Mouse (Mus musculus) frontal cortex, postnatal 25 days (tissue): ENCODE results near the gene Cryzl1.
A peak's percentile ranks its signal among the peaks of the same experiment; 100 is the strongest.

Experiments
- DNase-seq, 2 experiments: peaks; one replicate each; pipeline ENCODE4 v3.0.0; 2022; ENCODE audit warnings: low spot score in 2 of 2

Gene Cryzl1

GRCm38 (mm10) chr16:91688619-91689334 is 40.0 kb downstream of the Cryzl1 start, which contains the start of gene Donson:
Gene Donson, minus strand, starts transcription at chr16:91688770.
- peak; percentile 75 to 88 for DNase-seq

GRCm38 (mm10) chr16:91688023-91688618 is 40.7 kb downstream of the Cryzl1 start:
- no peak for DNase-seq

- DNase-seq = no peak
These were observed 42.4 kb downstream of the Cryzl1 start for GRCm38 (mm10) chr16:91686369-91686768.

DNA sequence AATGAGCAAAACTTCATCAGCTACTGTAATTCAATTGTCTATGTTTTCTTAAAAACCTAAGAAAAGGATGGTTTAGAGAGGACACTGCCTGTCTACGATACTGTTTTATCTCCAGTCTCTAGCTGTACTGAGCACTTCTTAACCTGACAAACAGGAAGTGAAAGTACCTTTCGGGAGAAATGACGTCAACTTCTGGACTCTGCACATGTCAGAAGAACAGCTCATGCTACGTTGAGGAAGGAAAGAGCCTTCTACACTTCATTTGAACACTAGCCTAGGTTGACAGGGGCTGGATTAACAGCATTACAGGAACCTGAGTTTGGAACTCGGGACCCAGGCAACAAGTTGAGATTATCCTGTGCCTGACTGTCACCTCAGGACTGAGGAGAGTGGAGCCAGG is 43.2 kb downstream of the Cryzl1 start:
- no peak for DNase-seq

DNA sequence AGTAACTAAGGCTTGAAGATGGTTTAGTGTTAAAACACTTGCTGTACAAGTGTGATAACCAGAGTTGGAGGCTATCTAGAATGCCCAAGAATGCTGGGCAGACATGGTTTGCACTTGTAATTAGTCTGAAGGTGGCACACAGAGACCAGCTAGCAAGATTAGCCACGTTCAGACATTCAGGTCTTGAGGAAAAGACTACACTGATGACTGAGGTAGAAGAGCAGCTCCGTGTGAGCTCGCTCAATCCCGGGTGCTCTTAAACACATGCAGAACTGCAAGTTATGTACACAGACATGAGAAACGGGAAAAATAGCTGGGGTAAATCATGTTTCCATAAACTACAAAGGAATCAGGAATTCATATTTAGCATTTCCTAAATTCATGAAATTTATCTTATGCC is 48.1 kb downstream of the Cryzl1 start:
- DNase-seq = no peak

- no peak for DNase-seq
These were observed 50.4 kb downstream of the Cryzl1 start for GRCm38 (mm10) chr16:91678147-91678911.

DNA sequence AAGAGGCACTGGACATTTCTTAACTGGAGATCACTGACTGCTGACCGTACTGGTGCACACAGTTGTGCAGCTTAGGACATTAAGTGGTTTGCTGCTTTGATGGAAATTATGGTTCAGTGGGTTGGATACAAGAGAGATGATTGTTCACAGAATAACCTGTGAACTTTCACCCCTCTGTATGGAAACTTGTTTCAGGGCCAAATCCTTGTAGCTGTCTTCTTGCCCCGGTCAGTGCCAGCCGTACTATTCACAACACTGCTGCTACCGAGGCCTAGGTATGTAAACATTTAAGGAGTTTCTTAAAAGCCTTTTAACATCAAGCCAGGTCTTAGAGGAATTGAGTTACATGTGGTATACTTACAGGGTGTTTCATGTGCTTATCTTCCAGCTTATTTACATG is 54.3 kb downstream of the Cryzl1 start:
- DNase-seq = no peak

- no peak for DNase-seq
These were observed 65.0 kb downstream of the Cryzl1 start for GRCm38 (mm10) chr16:91663795-91664194.

DNA sequence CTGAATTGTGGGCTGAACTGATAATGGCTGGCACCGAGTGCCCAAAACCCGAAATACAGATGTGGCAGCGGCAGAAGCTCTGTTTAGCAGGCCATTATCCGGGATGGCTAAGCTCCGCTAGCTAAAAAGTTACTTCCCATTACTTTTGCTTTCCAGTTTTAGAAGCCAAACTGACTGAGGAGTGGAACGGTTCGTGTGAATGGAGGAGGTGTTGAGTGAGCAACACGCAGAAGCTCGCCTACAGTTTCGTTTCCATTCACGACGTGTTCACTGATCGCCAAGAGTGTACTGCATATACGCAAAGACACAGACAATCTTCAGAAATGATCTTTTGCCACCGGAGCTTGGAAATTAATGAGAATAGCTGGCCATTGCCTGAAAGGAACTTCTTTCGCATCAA is 66.4 kb downstream of the Cryzl1 start:
- DNase-seq = no peak

GRCm38 (mm10) chr16:91661397-91661796 is 67.4 kb downstream of the Cryzl1 start:
- DNase-seq = no peak

DNA sequence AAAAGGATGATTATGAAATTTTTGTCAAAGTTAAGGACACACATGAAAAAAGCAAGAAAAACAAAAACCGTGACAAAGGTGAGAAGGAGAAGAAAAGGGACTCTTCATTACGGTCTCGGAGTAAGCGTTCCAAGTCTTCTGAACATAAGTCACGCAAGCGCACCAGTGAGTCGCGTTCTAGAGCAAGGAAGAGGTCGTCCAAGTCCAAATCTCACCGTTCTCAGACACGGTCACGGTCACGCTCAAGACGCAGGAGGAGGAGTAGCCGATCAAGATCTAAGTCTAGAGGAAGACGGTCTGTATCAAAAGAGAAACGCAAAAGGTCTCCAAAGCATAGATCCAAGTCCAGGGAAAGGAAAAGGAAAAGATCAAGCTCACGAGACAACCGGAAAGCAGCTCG is 69.0 kb downstream of the Cryzl1 start:
- no peak for DNase-seq

DNA sequence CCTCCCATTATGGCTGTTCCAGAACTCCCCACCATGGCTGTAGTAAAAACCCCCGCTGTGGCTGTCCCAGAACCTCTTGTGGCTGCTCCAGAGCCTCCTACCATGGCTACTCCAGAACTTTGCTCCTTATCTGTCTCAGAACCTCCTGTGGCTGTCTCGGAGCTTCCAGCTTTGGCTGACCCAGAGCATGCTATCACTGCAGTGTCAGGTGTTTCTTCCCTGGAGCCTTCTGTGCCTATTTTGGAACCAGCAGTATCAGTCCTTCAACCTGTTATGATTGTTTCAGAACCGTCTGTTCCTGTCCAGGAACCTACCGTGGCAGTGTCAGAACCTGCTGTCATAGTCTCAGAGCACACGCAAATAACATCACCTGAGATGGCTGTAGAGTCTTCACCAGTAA is 70.3 kb downstream of the Cryzl1 start:
- no peak for DNase-seq

DNA sequence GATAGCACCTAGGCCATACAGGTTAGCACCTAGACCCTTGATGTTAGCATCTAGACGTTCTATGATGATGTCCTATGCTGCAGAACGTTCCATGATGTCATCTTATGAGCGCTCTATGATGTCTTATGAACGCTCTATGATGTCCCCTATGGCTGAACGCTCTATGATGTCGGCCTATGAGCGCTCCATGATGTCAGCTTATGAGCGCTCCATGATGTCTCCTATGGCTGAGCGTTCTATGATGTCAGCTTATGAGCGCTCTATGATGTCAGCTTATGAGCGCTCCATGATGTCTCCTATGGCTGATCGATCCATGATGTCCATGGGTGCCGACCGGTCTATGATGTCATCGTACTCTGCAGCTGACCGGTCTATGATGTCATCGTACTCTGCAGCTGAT is 71.5 kb downstream of the Cryzl1 start:
- no peak for DNase-seq

GRCm38 (mm10) chr16:91655285-91655684 is 73.5 kb downstream of the Cryzl1 start:
- DNase-seq = no peak

- no peak for DNase-seq
These were observed 76.6 kb downstream of the Cryzl1 start for GRCm38 (mm10) chr16:91652191-91652590.

DNA sequence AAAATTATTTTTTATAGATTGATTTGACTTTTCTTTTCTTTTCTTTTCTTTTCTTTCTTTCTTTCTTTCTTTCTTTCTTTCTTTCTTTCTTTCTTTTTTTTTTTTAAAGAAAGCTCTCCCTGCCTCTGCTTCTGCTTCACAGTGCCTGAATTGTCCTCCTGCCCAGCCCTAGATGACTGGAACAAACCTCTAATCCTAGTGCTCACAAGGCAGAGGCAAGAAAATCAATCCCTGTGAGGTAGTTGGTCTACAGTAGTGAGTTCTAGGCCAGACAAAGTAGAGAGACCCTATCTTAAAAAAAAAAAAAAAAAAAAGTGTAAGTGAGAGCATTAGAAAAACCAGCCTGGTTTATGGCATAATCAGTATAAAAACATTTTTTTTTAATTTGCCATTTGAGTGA is 79.0 kb downstream of the Cryzl1 start:
- DNase-seq = no peak

DNA sequence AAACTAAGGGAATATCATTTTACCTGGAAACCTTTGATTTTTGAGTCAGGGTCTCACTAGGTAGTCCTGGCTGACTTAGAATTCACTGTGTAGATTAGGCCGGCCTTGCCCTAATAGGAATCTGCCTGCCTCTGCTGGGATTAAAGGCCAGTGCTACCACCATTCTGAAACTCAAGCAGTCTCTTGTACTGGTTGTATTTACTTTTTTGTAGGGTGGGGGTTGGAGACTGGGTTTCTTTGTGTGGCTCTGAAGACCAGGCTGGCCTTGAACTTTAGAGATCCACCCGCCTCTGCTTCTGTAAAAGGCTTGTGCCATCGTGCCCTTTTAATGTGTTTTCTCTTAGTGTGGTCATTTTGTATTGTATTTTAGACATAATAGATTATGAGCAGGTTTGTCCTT is 79.5 kb downstream of the Cryzl1 start:
- no peak for DNase-seq

- DNase-seq = peak; percentile 46 to 54
These were observed 80.6 kb downstream of the Cryzl1 start for GRCm38 (mm10) chr16:91648220-91648550.

DNA sequence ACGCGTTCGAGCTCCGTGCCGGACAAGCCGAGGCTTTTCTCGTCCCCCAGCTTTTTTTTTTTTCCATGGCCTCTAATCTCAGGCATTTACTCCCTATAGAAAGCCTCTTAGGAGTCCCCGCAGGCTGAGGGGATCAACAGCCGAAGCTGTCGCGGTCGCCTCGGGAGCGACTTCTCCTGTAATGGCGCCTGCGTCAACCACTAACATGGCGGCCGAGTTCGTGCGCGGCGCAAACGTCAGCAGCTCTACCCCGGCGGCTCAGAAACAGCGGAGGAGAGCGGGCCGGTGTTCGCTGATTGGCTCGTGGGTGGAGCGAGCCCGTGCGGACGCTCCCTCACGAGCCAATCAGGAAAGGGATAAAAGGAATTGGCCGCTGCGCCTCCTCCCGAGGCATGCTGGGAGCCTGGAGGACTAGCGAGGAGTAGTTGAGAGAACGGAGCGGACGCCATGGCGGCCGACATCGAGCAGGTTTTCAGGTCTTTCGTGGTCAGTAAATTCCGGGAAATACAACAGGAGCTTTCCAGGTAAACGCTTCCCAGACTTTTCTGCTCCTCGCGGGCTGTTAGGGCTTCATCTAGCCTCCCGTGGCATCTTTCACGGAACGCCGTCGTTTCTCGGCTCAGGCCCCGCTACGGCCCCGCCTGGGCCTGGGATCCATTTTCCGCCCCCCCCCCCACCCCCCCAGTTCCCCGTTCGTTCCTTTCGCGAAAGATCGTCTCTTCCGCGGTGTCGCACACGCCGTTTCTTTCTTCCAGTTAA is 81.1 kb downstream of the Cryzl1 start, which contains the start of gene Son:
Son (plus strand) TSS at position 46 of the 759 bp plus-strand sequence.
- DNase-seq = peak; percentile 91 to 94

DNA sequence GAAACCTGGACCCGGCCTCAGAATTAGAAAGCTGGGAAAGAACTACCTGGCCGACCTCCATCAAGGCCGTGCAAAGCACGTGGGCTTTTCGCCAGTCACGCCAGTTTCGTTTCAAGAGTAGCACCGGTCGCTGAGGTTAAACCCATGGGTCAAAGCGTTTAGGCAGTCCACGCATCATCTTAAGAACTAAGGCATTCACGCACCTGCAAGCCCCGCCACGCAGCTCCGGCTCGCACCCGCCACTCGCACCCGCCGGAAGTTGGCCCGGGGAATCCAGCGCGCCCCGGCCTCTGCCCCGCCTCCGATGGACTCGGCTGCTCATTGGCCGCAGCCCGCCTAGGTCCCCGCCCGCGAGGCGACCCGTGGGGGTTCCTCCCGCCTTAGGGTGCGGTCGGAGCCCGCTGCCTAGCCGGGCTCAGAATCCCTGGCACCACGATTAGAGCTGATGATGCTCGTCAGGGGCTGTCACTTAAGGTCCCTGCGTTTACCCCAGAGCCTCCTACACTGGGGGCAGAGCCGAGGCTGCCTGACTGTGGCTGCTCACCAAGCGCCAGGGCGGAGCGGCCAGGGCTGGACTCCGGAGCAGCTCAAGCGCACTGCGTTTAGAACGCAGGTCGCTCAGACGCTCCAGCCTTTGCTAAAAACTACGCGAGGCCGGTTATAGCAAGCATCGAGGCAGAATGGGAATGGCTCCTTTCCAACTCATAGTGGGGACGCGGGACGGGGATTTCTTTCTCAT is 81.9 kb downstream of the Cryzl1 start, which contains the start of gene Gart:
Gart (minus strand) TSS at position 272 of the 739 bp plus-strand sequence.
- DNase-seq = peak; percentile 80 to 89

DNA sequence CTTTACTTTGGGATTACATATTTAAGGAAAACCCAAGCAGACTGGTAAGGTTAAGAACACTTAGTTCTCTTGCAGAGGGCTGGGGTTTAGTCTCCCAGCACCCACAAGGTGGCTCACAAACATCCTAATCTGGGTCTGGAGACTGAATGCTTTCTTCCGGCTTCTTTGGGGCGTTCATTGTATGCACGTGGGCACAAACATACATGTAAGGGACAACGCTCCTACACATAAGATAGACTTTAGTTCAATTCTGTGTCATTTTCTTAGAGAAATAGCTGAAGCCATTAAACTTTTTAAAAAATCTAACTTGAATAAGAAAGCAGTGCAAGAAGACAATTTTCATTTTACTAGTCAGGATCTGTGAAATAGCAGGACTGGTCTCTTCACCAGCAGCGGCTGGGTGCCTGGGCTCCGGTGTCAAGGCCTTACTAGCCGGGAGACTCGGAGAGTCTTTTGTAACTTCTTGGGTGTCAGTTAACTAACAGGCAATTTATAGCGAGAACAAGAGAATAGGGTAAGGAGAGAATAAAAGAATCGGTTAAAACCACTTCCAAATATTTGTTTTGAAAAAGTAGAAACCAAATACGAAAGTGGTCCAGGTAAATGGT is 82.7 kb downstream of the Cryzl1 start:
- no peak for DNase-seq
